Mouse (Mus musculus) CD4-positive naive resting alpha-beta T cell, adult 76 days (primary cell): ENCODE data around the gene Mars2. TPM values are rescaled to one million over a fixed set of nuclear protein-coding genes. Genes with fewer than 3 reads are reported as not detected.

Experiments used
- total RNA-seq: library from RNA; stranded (reverse); gene quantifications from one replicate; pipeline ENCODE4 v1.2.4, GENCODE M21; 2023

Mars2 gene
- total RNA-seq, result 7.6 TPM

GRCm38 (mm10) chr1:55236890-55237642 lies at the start of gene Mars2:
Gene Mars2 (plus strand): TSS chr1:55237177.

GRCm38 (mm10) chr1:55226011-55226857 lies 10.7 kb upstream of the Mars2 start, which contains the start of gene Rftn2:
Gene Rftn2 (minus strand): TSS chr1:55226782.

Other genes starting within 250 kb of the Mars2 start
- gene Sf3b1, start 209.7 kb upstream of the Mars2 start, total RNA-seq, result 591 TPM
- 97.9 TPM for gene Coq10b, start 184.4 kb upstream of the Mars2 start, total RNA-seq
- 138 TPM for gene Hspe1, start 149.0 kb upstream of the Mars2 start, total RNA-seq
- 103 TPM for gene Hspd1, start 148.9 kb upstream of the Mars2 start, total RNA-seq
- gene Mob4, start 105.9 kb upstream of the Mars2 start, total RNA-seq, result 103 TPM
- 4.9 TPM for gene Rftn2, start 10.4 kb upstream of the Mars2 start, total RNA-seq
- gene Boll, start 126.3 kb downstream of the Mars2 start, total RNA-seq, result 10.1 TPM
- 1.2 TPM for gene Plcl1, start 168.7 kb downstream of the Mars2 start, total RNA-seq